Comparison of ENCODE assay signal across 8 mouse cellular contexts in the genomic region with DNA sequence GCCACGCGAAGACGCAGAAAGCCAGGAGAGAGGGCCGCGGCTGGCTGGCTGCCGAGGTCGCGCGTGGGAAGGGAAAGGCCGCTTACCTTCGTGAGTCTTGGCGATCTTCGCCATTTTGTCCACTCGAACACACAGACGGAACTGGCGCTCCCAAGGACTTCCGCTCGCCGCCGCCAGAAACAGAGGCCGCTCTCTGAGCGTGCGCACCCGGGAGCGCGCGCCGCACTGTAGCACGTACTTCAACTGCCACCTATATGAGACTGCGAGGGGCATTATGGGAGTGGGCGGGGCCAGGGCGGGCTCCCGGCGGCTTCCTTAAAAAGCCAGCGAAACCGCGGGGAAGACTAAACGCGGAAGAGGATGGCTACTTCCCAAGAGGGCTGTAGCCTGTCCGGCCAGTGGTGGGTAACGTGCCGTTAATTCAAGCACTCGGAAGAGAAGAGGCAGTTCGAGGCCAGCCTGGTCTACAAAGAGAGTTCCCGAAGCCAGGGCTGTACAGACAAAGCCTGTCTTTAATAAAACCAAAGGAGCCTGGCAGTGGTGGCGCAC. TPM values are rescaled to one million over a fixed set of nuclear protein-coding genes. Genes with fewer than 3 reads are reported as not detected.
A peak's percentile ranks its signal among the peaks of the same experiment; 100 is the strongest.
DNase-seq lines count a peak whose midpoint lies in the region; ATAC-seq and TF ChIP-seq lines count a peak whose summit lies in the region.

A gene (minus strand): TSS at position 229 of the 549 bp plus-strand sequence.

- no peak for TF ChIP-seq RAD21 in MEL (IDR thresholded peaks at IDR 0.05; ENCODE audit: low read depth, low read length)

- TF ChIP-seq POLR2A in MEL (IDR thresholded peaks at IDR 0.05; ENCODE audit: control insufficient read depth in 1 of 2, insufficient read depth in 1 of 2, low read depth in 1 of 2, low read length in 2 of 2, poor library complexity in 1 of 2), result peak; percentile 87 to 99
- TF ChIP-seq POLR2A in cerebellum, adult 2 months (IDR thresholded peaks at IDR 0.05; ENCODE audit: borderline replicate concordance, insufficient read depth, low read length), result peak; percentile 68

- H3K4me1 ChIP-seq in MEL (ENCODE audit: control insufficient read depth in 1 of 2, insufficient read depth in 2 of 2, low read length in 2 of 2), result peaks cover 12 to 24% of the 10 kb centered on the region in 2 experiments; a peak in 3 of 4 replicates
- H3K4me1 ChIP-seq in cerebellum, adult 2 months (ENCODE audit: control insufficient read depth, insufficient read depth, low read length), result no peaks in the 10 kb centered on the region
- peaks cover 7% of the 10 kb centered on the region; the same call in 1 of the 2 replicates for H3K4me1 ChIP-seq in forebrain, postnatal 0 days (ENCODE audit: insufficient read depth)
- peaks cover 7% of the 10 kb centered on the region for H3K4me1 ChIP-seq in lung, embryonic 15.5 days

- under 1% methylated on average over 46 of the region's 46 CpGs for WGBS in cerebellum, adult 2 months
- 4% methylated on average over 46 of the region's 46 CpGs for whole genome bisulfite sequencing in forebrain, postnatal 0 days
- WGBS in lung, embryonic 15.5 days, result 1% methylated on average over 46 of the region's 46 CpGs

- H3K9ac ChIP-seq in MEL (ENCODE audit: control insufficient read depth, low read depth, low read length, poor library complexity, severe bottlenecking), result peak within 1 kb of the TSS; percentile 97
- peak within 1 kb of the TSS; percentile 95 for H3K9ac ChIP-seq in forebrain, postnatal 0 days
- peak within 1 kb of the TSS; percentile 97 for H3K9ac ChIP-seq in lung, embryonic 15.5 days

- H3K9me3 ChIP-seq in MEL (replicated peaks; ENCODE audit: insufficient read depth, low read length), result no peaks in the 10 kb centered on the region
- H3K9me3 ChIP-seq in forebrain, postnatal 0 days (ENCODE audit: low read length), result no peaks in the 10 kb centered on the region
- H3K9me3 ChIP-seq in lung, embryonic 15.5 days, result no peaks in the 10 kb centered on the region

- no peak for TF ChIP-seq CTCF in MEL (IDR thresholded peaks at IDR 0.05 in 2 of 3, conservative IDR thresholded peaks at IDR 0.05 in 1 of 3; ENCODE audit: control insufficient read depth in 1 of 3, insufficient read depth in 1 of 3, low read depth in 2 of 3, low read length in 3 of 3, poor library complexity in 1 of 3, severe bottlenecking in 1 of 3)
- TF ChIP-seq CTCF in cerebellum, adult 2 months (IDR thresholded peaks at IDR 0.05; ENCODE audit: borderline replicate concordance, insufficient read depth, low read depth, low read length), result no peak
- no peak for TF ChIP-seq CTCF in forebrain, postnatal 0 days (IDR thresholded peaks at IDR 0.05; ENCODE audit: low read depth)

- DNase-seq in MEL (ENCODE audit: low read depth, low spot score), result peak; percentile 99
- DNase-seq in cerebellum, adult 2 months, result peak; percentile 94 to 97
- peak; percentile 98 for DNase-seq in forebrain, postnatal 0 days
- peak; percentile 96 for DNase-seq in heart, postnatal 4 days
- DNase-seq in layer of hippocampus, adult 8-10 months (ENCODE audit: low spot score in 2 of 2), result peak; percentile 94 to 95
- DNase-seq in ovary, adult 18-20 months (ENCODE audit: low spot score), result peak; percentile 95
- peak; percentile 98 for DNase-seq in thymus, postnatal 0 days (ENCODE audit: low spot score)

- H3K4me2 ChIP-seq in forebrain, postnatal 0 days (ENCODE audit: low read depth), result peak within 1 kb of the TSS; percentile 72
- H3K4me2 ChIP-seq in lung, embryonic 15.5 days, result peak within 1 kb of the TSS; percentile 71

- ATAC-seq in forebrain, postnatal 0 days, result peak; percentile 100
- peak; percentile 99 for ATAC-seq in lung, embryonic 15.5 days (ENCODE audit: borderline replicate concordance, extremely low read depth, low FRiP score, low TSS enrichment)

- peaks cover 0 to 44% of the 10 kb centered on the region in 2 experiments; a peak in 3 of 4 replicates for H3K36me3 ChIP-seq in MEL (ENCODE audit: control insufficient read depth in 1 of 2, insufficient read depth in 2 of 2, low read length in 2 of 2)
- H3K36me3 ChIP-seq in forebrain, postnatal 0 days (ENCODE audit: insufficient read depth), result no peaks in the 10 kb centered on the region
- no peaks in the 10 kb centered on the region for H3K36me3 ChIP-seq in lung, embryonic 15.5 days

- H3K4me3 ChIP-seq in MEL (ENCODE audit: control insufficient read depth in 1 of 2, insufficient read depth in 1 of 2, low read depth in 2 of 2, low read length in 2 of 2), result peak within 1 kb of the TSS; percentile 89 to 98
- H3K4me3 ChIP-seq in cerebellum, adult 2 months (replicated peaks; ENCODE audit: insufficient read depth, low read depth, low read length), result peak within 1 kb of the TSS; percentile 68
- H3K4me3 ChIP-seq in forebrain, postnatal 0 days (ENCODE audit: low read depth, low read length), result peak within 1 kb of the TSS; percentile 80
- peak within 1 kb of the TSS; percentile 81 for H3K4me3 ChIP-seq in lung, embryonic 15.5 days

- peaks cover 46% of the 10 kb centered on the region for H3K79me2 ChIP-seq in MEL (ENCODE audit: control insufficient read depth, insufficient read depth, low read length, poor library complexity)

- no peak for TF ChIP-seq EP300 in MEL (IDR thresholded peaks at IDR 0.05; ENCODE audit: low read depth in 1 of 2, low read length in 2 of 2)

- peak within 1 kb of the TSS; percentile 93 for H3K27ac ChIP-seq in MEL (ENCODE audit: control insufficient read depth, low read depth, low read length)
- H3K27ac ChIP-seq in cerebellum, adult 2 months (ENCODE audit: insufficient read depth, low read length), result peak within 1 kb of the TSS; percentile 70
- H3K27ac ChIP-seq in forebrain, postnatal 0 days (ENCODE audit: low read depth, low read length), result peak within 1 kb of the TSS; percentile 95
- peak within 1 kb of the TSS; percentile 90 for H3K27ac ChIP-seq in lung, embryonic 15.5 days

- no peaks in the 10 kb centered on the region for H3K27me3 ChIP-seq in MEL (ENCODE audit: control insufficient read depth in 1 of 2, insufficient read depth in 2 of 2, low read length in 2 of 2)
- H3K27me3 ChIP-seq in cerebellum, adult 2 months (ENCODE audit: control insufficient read depth, insufficient read depth, low read length), result no peaks in the 10 kb centered on the region
- H3K27me3 ChIP-seq in forebrain, postnatal 0 days (ENCODE audit: insufficient read depth, low read length), result no peaks in the 10 kb centered on the region
- H3K27me3 ChIP-seq in lung, embryonic 15.5 days, result no peaks in the 10 kb centered on the region

TF ChIP-seq in MEL, 35 proteins besides CTCF, POLR2A, EP300 and RAD21 (continues in another document):
- TF ChIP-seq SIN3A (IDR thresholded peaks at IDR 0.05; ENCODE audit: low read length) (peak; percentile 71), E2F4 (IDR thresholded peaks at IDR 0.05; ENCODE audit: borderline replicate concordance, low read depth, low read length) (no peak), USF1 (IDR thresholded peaks at IDR 0.05; ENCODE audit: low read depth, low read length) (peak; percentile 20; the same call in 1 of the 2 replicates), ELF1 (IDR thresholded peaks at IDR 0.05; ENCODE audit: low read depth, low read length) (peak; percentile 96), TBP (IDR thresholded peaks at IDR 0.05; ENCODE audit: low read depth, low read length) (peak; percentile 97), MXI1 (IDR thresholded peaks at IDR 0.05; ENCODE audit: low read depth, low read length) (peak; percentile 77), KAT2A (conservative IDR thresholded peaks at IDR 0.05; ENCODE audit: low read depth, low read length) (0 out of 2 replicates have a peak, but pooled peaks have one; percentile 17), POLR2AphosphoS5 (IDR thresholded peaks at IDR 0.05; ENCODE audit: borderline replicate concordance, low read depth, low read length) (peak; percentile 14; the same call in 1 of the 2 replicates), BHLHE40 (IDR thresholded peaks at IDR 0.05; ENCODE audit: borderline replicate concordance, low read depth, low read length) (0 out of 2 replicates have a peak, but pooled peaks have one; percentile 24), USF2 (IDR thresholded peaks at IDR 0.05; ENCODE audit: borderline replicate concordance in 1 of 2, insufficient read depth in 1 of 2, low read depth in 1 of 2, low read length in 2 of 2) (no peak), TCF12 (IDR thresholded peaks at IDR 0.05; ENCODE audit: low read depth, low read length) (peak; percentile 52; the same call in 1 of the 2 replicates), GATA1 (IDR thresholded peaks at IDR 0.05; ENCODE audit: low read depth, low read length) (no peak), MEF2A (IDR thresholded peaks at IDR 0.05; ENCODE audit: extremely low read depth, insufficient replicate concordance, low read depth, low read length, poor library complexity, severe bottlenecking) (peak; percentile 20; the same call in 1 of the 2 replicates), POLR2AphosphoS2 (IDR thresholded peaks at IDR 0.05; ENCODE audit: low read length) (peak; percentile 98), MYB (IDR thresholded peaks at IDR 0.05; ENCODE audit: low read depth, low read length) (peak; percentile 85), MAFK (IDR thresholded peaks at IDR 0.05; ENCODE audit: borderline replicate concordance, low read depth, low read length) (no peak), CHD2 (IDR thresholded peaks at IDR 0.05; ENCODE audit: low read length) (no peak), SMC3 (IDR thresholded peaks at IDR 0.05; ENCODE audit: low read depth, low read length) (0 out of 2 replicates have a peak, but pooled peaks have one; percentile 1), NELFE (IDR thresholded peaks at IDR 0.05; ENCODE audit: low read depth, low read length) (peak; percentile 99), ETS1 (IDR thresholded peaks at IDR 0.05; ENCODE audit: low read depth, low read length) (peak; percentile 47; the same call in 1 of the 2 replicates), NRF1 (IDR thresholded peaks at IDR 0.05; ENCODE audit: insufficient read depth, low read depth, low read length, poor library complexity, severe bottlenecking) (peak; percentile 90), CHD1 (IDR thresholded peaks at IDR 0.05; ENCODE audit: low read depth, low read length) (no peak), ZMIZ1 (IDR thresholded peaks at IDR 0.05; ENCODE audit: low read depth, low read length) (peak; percentile 99)

RNA-seq across cellular contexts. Expression of the gene that starts here (rescaled TPM):
- 118 and 135 TPM in 2 replicates for total RNA-seq in MEL (2012; rRNA removed)
- polyA plus RNA-seq in MEL (2012; ENCODE audit: insufficient read depth in 1 of 2, insufficient read length in 2 of 2, low read depth in 1 of 2, low replicate concordance in 2 of 2, missing spikeins in 1 of 2), result 100 to 1,000 TPM; 111 to 167 TPM
- 161 and 168 TPM in 2 replicates for polyA plus RNA-seq in cerebellum, adult 2 months (2012; rRNA removed)
- 242 and 311 TPM in 2 replicates for total RNA-seq in forebrain, postnatal 0 days (2014; rRNA removed)
- 289 and 308 TPM in 2 replicates for polyA plus RNA-seq in forebrain, postnatal 0 days (2015; fragmentation: Nextera tagmentation; extraction: Ambion mirVana)
- 100 to 1,000 TPM; 130 to 143 TPM for total RNA-seq in heart, postnatal 4 days (2021)
- 100 to 1,000 TPM; 160 to 177 (median 169) TPM for total RNA-seq in layer of hippocampus, adult 8-10 months (2022)
- 305 and 316 TPM in 2 replicates for polyA plus RNA-seq in lung, embryonic 15.5 days (2015; fragmentation: Nextera tagmentation; extraction: Ambion mirVana)
- 390 and 430 TPM in 2 replicates for polyA plus RNA-seq in thymus, postnatal 0 days (2015; fragmentation: Nextera tagmentation; extraction: Ambion mirVana)

Comparison
In these comparisons a context has a peak if more than half of its experiments do, and no peak if none do; other contexts are left out.
1. Peak in every context shown above with its lines: DNase-seq, ATAC-seq, H3K4me3 ChIP-seq and H3K27ac ChIP-seq.